Mouse (Mus musculus) mouse embryonic stem cell (cell line): Measurements from ENCODE around the gene Olfr938.

Experiments
- in situ Hi-C, 2 experiments: fragments of 300-500 bp; cut with MboI; formaldehyde crosslinking; loops; 1 replicate in 1 of 2; 3 replicates in 1 of 2; pipeline ENCODE4 v1.14.3; 2019 to 2020; ENCODE audit warnings: low sequenced_read_pairs in 2 of 2, low pct_unique_long_range_greater_than_20kb in 1 of 2, mixed read lengths in 1 of 2; ENCODE audit not compliant: unreplicated experiment in 1 of 2

Gene Olfr938

DNA sequence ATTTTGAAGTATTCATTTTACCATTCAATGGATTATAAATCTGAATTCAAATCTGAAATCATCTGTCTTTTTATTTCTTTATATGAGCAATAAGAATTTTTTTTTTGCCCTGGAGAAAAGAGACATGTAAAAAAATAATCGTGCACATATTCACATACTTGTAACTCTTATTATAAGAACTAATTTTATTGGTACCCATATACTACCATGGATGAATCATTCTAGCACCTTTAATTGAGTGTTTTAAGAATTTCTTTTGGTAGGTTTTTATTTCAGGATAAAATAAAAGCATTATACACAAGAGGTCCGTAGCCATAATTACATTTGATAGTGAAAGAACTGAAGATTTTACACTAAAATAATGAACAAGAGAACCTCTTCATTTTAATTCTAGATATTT, at the start of gene Olfr938:
Olfr938 (minus strand) TSS at position 101 of the 400 bp plus-strand sequence.
- in situ Hi-C loops = no loop called here

GRCm38 (mm10) chr9:39127831-39128230, 49.1 kb upstream of the Olfr938 start, which contains the start of gene Olfr27:
TSS of gene Olfr27 (plus strand) at chr9:39128131.
- in situ Hi-C loops = no loop called here

GRCm38 (mm10) chr9:39127326-39127725, 48.6 kb upstream of the Olfr938 start:
- in situ Hi-C loops = no loop called here

GRCm38 (mm10) chr9:39064851-39065250, 13.8 kb downstream of the Olfr938 start, which contains the start of gene Olfr937:
TSS of gene Olfr937 (minus strand) at chr9:39064951.
- in situ Hi-C loops = no loop called here
